Mouse (Mus musculus) midbrain, postnatal 0 days (tissue): ENCODE results near the gene Tmtc2. TPM values are rescaled to one million over a fixed set of nuclear protein-coding genes. Genes with fewer than 3 reads are reported as not detected.

Experiments used
- ATAC-seq: fragments of 200-750 bp; cut with Nextera tagmentation; 2 replicates; pipeline ENCODE4 v1.8.0; 2017; ENCODE audit warnings: moderate number of reproducible peaks, mild to moderate bottlenecking, moderate TSS enrichment, moderate library complexity; ENCODE audit not compliant: low FRiP score
- DNase-seq: peaks from one replicate; pipeline ENCODE4 v3.0.0-alpha.2; 2015; ENCODE audit warnings: low spot score
- H3K27ac ChIP-seq: fragments of 300-500 bp; sonication (generic); 2 replicates; pipeline ENCODE4 v1.5.1; 2014; ENCODE audit warnings: low read depth, mild to moderate bottlenecking, low read length, mixed read lengths
- H3K27me3 ChIP-seq: fragments of 300-500 bp; sonication (generic); 2 replicates; pipeline ENCODE4 v1.6.1; 2014; ENCODE audit warnings: low read length, control low read depth, mixed read lengths; ENCODE audit not compliant: insufficient read depth
- H3K36me3 ChIP-seq: fragments of 300-500 bp; sonication (generic); 2 replicates; pipeline ENCODE4 v1.6.1; 2014; ENCODE audit warnings: low read length, control low read depth, mixed read lengths; ENCODE audit not compliant: insufficient read depth
- H3K4me1 ChIP-seq: fragments of 300-500 bp; sonication (generic); 2 replicates; pipeline ENCODE4 v1.6.1; 2014; ENCODE audit warnings: mild to moderate bottlenecking, control low read depth, antibody characterized with exemption, low read length, mixed read lengths; ENCODE audit not compliant: insufficient read depth
- H3K4me2 ChIP-seq: fragments of 300-500 bp; sonication (generic); 2 replicates; pipeline ENCODE4 v1.6.1; 2014; ENCODE audit warnings: low read depth, mild to moderate bottlenecking, low read length, mixed read lengths; ENCODE audit not compliant: poor library complexity, severe bottlenecking
- H3K4me3 ChIP-seq: fragments of 300-500 bp; sonication (generic); 2 replicates; pipeline ENCODE4 v1.5.1; 2014; ENCODE audit warnings: low read depth, mild to moderate bottlenecking, low read length, moderate library complexity
- H3K9ac ChIP-seq: fragments of 300-500 bp; sonication (generic); replicated peaks from 2 replicates; pipeline ENCODE4 v1.6.1; 2014; ENCODE audit warnings: mild to moderate bottlenecking, low read length, moderate library complexity, mixed read lengths; ENCODE audit not compliant: poor library complexity, severe bottlenecking
- H3K9me3 ChIP-seq: fragments of 300-500 bp; sonication (generic); 2 replicates; pipeline ENCODE4 v1.6.1; 2016; ENCODE audit warnings: low read length, control low read depth
- CTCF ChIP-seq: IDR thresholded peaks from 2 replicates; pipeline ENCODE4 v1.5.1; 2016; ENCODE audit warnings: antibody characterized with exemption, mild to moderate bottlenecking
- WGBS: fragments of 180-500 bp; shearing (Covaris S2); extraction: QIAGEN DNeasy Blood & Tissue Kit; methylation state at CpG from one replicate; pipeline ENCODE4 v1.1.7; 2014; 5-methylcytosine and 5-hydroxymethylcytosine counted together
- polyA plus RNA-seq: library from polyadenylated mRNA; unstranded; fragments of >200 nt; fragmentation: Nextera tagmentation; extraction: Ambion mirVana; gene quantifications from 2 replicates; pipeline ENCODE4 v1.2.1, GENCODE M21; 2015
- total RNA-seq: library from RNA; depleted of rRNA; stranded (reverse); fragments of >200 nt; gene quantifications from 2 replicates; pipeline ENCODE4 v1.2.3, GENCODE M21; 2014

Tmtc2 gene
- total and polyA plus RNA-seq, 2 experiments from 2014 or later, result 5.3 to 12.9 TPM

DNA sequence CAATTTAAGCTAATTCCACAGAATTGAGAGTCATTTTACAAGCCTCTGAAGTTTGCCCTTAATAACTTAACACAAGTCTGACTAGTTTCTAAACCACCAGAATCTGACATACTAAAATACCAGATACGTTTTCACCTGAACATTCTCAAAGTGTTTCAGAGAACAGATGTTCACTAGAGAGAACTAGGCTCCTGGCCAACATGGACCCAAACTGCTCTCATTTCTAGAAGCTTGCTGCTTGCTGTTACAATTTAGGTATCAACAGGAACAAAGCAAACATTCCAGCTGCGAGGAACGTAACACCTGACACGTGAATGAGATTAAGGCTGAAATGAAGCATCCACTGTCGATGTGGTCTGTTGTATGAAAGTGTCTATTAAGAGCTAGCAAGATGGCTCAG, 16.7 kb downstream of the Tmtc2 start:
- Histone ChIP-seq H3K4me2 (no peak overlapping the region), H3K4me1 (no peaks in the 10 kb centered on the region), H3K27ac (no peak overlapping the region), H3K4me3 (no peak overlapping the region), H3K27me3 (no peaks in the 10 kb centered on the region), H3K9ac (no peak overlapping the region), H3K36me3 (no peaks in the 10 kb centered on the region), H3K9me3 (no peaks in the 10 kb centered on the region)
- WGBS, result 75% methylated on average over 5 of the region's 5 CpGs
- no peak for TF ChIP-seq CTCF
- DNase-seq (peak; percentile 32), ATAC-seq (no peak)

- H3K9ac ChIP-seq, result no peak overlapping the region
- WGBS, result 84% methylated on average over 6 of the region's 6 CpGs
- no peaks in the 10 kb centered on the region for H3K36me3 ChIP-seq
- no peak overlapping the region for H3K4me2 ChIP-seq
- no peak for TF ChIP-seq CTCF
- DNase-seq, result no peak
- H3K27ac ChIP-seq, result no peak overlapping the region
- no peak for ATAC-seq
- no peaks in the 10 kb centered on the region for H3K9me3 ChIP-seq
- H3K27me3 ChIP-seq, result no peaks in the 10 kb centered on the region
- H3K4me1 ChIP-seq, result no peaks in the 10 kb centered on the region
- H3K4me3 ChIP-seq, result no peak overlapping the region
Measured at GRCm38 (mm10) chr10:105556890-105557572, 17.2 kb downstream of the Tmtc2 start.

DNA sequence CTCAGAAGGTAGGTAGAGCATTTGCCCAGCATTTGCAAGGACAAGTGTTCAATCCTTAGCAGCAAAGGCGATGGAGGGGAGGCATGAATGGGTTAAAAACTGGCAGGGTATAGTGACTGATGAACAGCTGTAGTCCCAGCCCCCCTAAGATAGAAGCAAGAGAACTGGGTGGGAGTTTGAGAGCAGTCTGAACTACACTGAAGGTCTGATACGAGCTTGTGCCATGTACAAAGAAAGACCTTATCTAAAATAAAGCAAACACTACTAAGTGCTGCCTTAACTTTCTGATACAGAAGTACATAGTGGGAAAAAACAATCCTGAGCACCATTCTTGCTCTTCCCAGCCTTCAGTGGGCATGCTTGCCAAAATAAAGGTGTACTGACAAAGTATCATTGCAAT, 20.1 kb downstream of the Tmtc2 start:
- H3K9me3 ChIP-seq, result no peaks in the 10 kb centered on the region
- H3K36me3 ChIP-seq, result no peaks in the 10 kb centered on the region
- H3K27ac ChIP-seq, result no peak overlapping the region
- H3K4me3 ChIP-seq, result no peak overlapping the region
- 88% methylated on average over 2 of the region's 2 CpGs for whole genome bisulfite sequencing
- no peaks in the 10 kb centered on the region for H3K27me3 ChIP-seq
- TF ChIP-seq CTCF, result no peak
- DNase-seq (no peak), ATAC-seq (no peak)
- no peak overlapping the region for H3K9ac ChIP-seq
- H3K4me1 ChIP-seq, result no peaks in the 10 kb centered on the region
- H3K4me2 ChIP-seq, result no peak overlapping the region

DNA sequence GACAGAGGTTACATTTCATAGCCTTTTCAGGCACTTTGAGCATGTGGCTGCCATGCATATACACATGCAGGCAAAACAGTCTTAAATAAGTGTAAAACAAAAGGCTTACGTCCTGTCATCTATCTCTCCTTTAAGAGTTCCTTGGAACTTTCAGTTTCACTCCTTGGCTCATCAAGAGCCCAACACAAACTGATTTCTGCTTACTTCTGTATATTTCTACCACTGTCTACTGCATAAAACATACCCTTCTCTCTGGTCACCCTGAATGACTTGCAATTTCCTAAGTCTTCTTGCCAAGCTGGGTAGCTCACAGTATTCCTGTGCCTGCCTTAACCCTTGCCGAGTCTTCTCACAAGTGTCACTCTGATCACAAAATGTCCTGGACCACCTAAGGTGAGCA, 26.2 kb downstream of the Tmtc2 start:
- no peak for TF ChIP-seq CTCF
- Histone ChIP-seq H3K4me1 (no peaks in the 10 kb centered on the region), H3K9ac (no peak overlapping the region), H3K4me2 (no peak overlapping the region), H3K27me3 (no peaks in the 10 kb centered on the region), H3K4me3 (no peak overlapping the region), H3K27ac (no peak overlapping the region), H3K36me3 (no peaks in the 10 kb centered on the region), H3K9me3 (no peaks in the 10 kb centered on the region)
- DNase-seq, result no peak
- no peak for ATAC-seq
- 91% methylated on average over 2 of the region's 2 CpGs for WGBS

GRCm38 (mm10) chr10:105544004-105545003, 29.9 kb downstream of the Tmtc2 start:
- H3K27ac ChIP-seq, result no peak overlapping the region
- ATAC-seq (no peak), DNase-seq (no peak)
- H3K4me3 ChIP-seq, result no peak overlapping the region
- no peaks in the 10 kb centered on the region for H3K4me1 ChIP-seq
- no peaks in the 10 kb centered on the region for H3K9me3 ChIP-seq
- H3K9ac ChIP-seq, result no peak overlapping the region
- H3K27me3 ChIP-seq, result no peaks in the 10 kb centered on the region
- TF ChIP-seq CTCF, result no peak
- H3K4me2 ChIP-seq, result no peak overlapping the region
- H3K36me3 ChIP-seq, result no peaks in the 10 kb centered on the region
- WGBS, result 83% methylated on average over 2 of the region's 2 CpGs

DNA sequence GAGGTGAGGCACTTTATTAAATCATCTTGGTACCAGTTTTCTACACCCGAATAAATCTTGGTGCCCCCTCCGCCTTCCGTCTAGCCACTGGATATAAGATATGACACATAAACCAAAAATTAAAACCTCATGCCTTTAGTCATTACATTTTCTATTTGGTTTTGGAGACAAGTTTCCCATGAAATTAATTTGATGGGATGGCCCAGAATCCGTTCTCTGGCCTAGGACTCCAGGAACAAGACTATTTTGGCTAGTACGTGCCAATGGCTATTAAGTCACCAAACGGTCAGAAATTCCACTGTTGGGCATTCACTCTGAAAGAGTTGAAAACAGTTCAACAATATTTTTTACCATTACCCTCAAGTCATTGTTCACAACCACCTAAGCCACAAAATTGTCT, 32.2 kb downstream of the Tmtc2 start:
- Histone ChIP-seq H3K9ac (no peak overlapping the region), H3K36me3 (no peaks in the 10 kb centered on the region), H3K27me3 (no peaks in the 10 kb centered on the region), H3K4me3 (no peak overlapping the region), H3K27ac (no peak overlapping the region), H3K4me2 (no peak overlapping the region), H3K9me3 (no peaks in the 10 kb centered on the region), H3K4me1 (no peaks in the 10 kb centered on the region)
- no peak for TF ChIP-seq CTCF
- ATAC-seq, result no peak
- WGBS, result 95% methylated on average over 6 of the region's 6 CpGs
- DNase-seq, result no peak
